Mouse (Mus musculus): ENCODE measurements around the gene Mpped1.

Gene Mpped1

DNA sequence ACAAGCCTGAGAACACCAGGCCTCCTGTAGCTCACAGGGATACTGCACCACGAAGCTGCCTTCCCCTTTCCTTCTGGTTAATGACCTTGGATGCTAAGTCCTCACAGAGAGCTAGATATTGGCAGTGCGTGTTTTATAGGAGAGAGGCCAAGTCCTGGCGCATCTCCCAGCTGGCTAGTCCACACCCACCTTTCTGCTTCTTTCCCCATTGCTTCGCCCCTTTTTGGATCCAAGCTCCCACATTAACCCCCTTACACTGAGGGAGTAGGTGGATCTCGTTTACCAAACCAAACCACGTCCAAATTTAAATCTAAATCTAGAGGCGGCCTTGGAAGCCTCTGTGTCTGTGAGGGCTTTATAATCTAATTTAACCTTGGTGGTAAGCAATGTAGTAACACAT, 115.0 kb downstream of the Mpped1 start:
- DNase-seq: no peak

DNA sequence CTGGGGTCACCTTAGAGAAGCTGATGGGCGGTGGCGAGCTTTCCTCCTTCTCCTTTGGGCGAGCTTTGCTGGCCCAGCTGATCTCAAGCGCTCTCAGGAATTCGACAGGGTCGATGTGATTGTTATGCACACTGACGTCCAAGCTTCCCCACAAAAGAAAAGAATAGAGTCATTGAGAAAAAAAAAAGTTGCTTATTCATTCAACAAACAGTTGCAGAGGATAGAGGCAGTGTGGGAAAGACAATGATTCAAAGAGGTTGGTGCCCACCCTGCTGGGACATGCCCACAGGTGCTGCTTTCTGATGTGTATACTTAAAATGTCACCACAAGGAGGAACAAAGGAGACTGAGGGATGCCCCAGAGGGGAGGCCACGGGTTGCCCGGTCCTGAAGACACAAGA, 116.7 kb downstream of the Mpped1 start:
- no peak for DNase-seq

DNA sequence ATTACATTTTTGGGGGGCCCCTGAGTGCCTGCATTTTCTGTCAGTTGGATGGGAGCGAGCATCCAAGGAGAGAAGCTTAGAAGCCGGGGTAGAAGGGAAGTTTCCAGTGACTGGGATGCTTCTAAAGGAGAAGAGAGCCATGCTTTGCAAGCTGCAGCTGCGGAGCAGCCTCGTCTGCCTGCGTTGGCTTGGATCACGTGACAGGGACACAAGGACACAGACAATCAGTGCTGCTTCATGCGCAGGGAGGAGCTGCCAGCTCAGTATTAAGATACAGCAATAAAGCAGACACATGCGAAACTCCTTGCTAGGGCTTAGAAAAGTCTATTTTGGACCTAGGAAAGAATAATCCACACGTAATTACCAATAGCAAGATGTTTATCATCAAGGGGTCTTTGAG, 118.0 kb downstream of the Mpped1 start:
- peak; percentile 38 for DNase-seq

DNA sequence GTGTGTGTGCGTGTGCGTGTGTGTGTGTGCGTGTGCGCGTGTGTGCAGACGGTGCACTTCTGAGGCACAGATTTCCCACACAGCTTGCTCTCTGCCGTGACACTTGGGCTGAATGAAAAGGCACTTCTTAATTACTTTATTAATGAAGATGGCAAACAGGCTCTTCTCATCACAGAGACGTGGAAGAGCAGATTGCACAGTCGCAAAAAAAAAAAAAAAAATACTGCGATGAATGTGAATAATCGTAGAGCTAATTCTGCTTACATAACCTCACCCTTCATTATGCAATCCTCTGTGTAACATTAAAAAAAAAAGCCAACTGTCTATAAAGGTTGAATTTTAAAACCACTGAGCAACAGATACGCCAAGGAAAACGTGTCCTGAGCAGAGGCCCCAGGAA, 127.2 kb downstream of the Mpped1 start:
- DNase-seq: no peak
